Mouse (Mus musculus) testis, adult 2 months (tissue): ENCODE measurements around the gene Dmbt1.

Experiments
- CTCF ChIP-seq: fragments of 200-500 bp; IDR thresholded peaks from 2 replicates; pipeline ENCODE4 v1.5.1; 2012; ENCODE audit warnings: low read depth, mild to moderate bottlenecking, inconsistent platforms, low read length, moderate library complexity; ENCODE audit not compliant: control insufficient read depth, insufficient read depth, insufficient replicate concordance
- POLR2A ChIP-seq: fragments of 200-500 bp; IDR thresholded peaks from 2 replicates; pipeline ENCODE4 v1.6.1; 2012; ENCODE audit warnings: low read depth, mild to moderate bottlenecking, inconsistent platforms, low read length, moderate library complexity; ENCODE audit not compliant: control insufficient read depth

DNA sequence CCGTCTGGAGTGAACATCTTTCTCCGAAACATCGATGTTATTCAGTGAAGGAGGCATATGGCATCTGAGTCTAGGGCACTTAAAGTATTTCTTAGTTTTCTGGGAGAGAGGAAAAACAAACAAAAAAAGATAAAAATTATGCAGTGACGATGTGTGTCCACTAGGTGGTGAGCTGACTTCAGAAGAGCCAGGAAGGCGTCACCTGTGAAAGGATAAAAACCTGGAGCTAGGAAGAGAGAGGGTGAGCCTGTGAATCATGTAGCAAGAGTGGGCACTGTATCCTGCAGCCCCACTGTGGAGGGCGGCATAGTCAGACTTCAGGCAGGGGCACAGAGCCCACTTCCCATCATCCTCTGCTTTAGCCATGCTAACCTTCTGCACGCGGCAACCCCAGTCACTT, 37.9 kb upstream of the Dmbt1 start:
- TF ChIP-seq CTCF (peak; percentile 18; the same call in 1 of the 2 replicates), POLR2A (no peak)
